Mouse (Mus musculus): ENCODE results near the gene Gpr89.

Gpr89 gene

DNA sequence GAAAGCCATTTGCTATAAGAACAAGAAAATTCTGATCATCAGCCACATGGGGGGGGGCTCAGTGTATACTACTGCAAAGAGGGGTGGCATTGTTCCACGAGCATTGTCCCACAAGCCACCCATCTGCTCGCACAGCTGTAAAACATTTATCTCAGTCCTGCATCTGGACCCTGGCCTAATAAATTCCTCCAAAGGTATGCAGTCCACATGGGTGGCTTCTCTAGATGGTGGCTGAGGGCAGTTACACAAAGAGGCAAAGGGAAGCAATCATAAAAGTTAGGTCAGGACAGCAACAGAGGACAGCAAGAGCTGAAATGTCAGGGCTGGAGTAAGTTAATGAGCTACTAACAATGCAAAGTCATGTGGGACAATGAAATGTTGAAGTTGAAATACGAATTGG is 81.4 kb downstream of the Gpr89 start:
- DNase-seq (ENCODE audit: extremely low spot score): no peak

DNA sequence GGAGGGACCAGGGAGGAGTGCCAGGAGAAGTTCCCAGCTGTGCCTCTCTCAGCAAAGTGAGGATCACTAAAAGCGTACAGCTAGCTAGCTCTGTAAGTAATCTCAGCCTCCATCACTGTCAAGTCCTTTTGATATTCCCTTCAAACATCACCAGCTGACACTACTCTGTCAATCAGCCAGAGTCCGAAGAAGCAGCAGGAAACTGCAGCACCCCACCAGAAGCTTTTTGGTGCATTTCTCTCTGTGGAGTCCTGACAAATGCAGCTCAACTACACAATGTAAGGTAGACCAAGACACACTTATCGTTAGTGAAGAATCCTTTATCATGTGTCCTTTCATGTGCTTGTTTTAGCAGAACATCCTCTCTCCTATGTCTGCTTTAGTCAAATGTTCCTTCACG is 83.6 kb downstream of the Gpr89 start:
- DNase-seq (ENCODE audit: extremely low spot score): no peak

DNA sequence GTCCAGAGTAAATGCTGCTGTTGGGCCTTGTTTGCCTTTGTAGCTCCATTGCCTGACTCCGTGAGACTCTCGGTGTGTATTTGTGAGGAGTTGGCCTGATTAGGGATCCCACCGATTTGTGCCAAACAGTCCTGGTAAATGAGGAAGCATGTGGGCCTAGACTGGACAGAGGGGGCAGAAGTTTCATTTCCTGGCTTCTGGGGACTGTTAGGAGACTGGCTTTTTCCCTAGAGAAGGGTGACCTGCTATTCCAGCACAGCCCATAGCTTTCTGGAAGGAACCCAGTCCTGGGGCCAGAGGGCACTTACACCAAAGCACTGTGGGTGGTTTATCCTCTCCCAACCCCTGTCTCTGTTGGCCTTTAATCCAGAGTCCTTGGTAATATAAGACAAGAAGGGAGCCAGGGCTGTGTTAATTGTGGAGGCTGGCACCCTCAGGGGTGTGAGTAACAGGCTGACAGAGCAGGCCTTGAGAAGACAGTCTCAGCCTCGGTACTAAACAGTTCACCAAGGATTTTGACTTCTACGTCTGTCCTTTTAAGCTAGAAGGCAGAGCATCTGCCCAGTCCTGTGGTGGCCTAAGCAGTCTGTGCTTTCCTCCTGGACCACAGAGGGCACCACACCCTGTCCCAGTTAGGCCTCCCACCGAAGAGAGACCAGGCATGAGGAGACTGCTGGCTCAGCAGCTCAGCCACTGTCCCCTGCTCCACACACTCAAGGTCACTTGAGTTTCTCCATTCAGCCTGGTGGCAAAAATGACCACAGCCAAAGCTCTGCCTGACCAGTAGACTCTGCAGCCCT is 84.8 kb downstream of the Gpr89 start:
- DNase-seq (ENCODE audit: extremely low spot score): no peak
